Mouse (Mus musculus): ENCODE results near the gene Sema3a.

Gene Sema3a

DNA sequence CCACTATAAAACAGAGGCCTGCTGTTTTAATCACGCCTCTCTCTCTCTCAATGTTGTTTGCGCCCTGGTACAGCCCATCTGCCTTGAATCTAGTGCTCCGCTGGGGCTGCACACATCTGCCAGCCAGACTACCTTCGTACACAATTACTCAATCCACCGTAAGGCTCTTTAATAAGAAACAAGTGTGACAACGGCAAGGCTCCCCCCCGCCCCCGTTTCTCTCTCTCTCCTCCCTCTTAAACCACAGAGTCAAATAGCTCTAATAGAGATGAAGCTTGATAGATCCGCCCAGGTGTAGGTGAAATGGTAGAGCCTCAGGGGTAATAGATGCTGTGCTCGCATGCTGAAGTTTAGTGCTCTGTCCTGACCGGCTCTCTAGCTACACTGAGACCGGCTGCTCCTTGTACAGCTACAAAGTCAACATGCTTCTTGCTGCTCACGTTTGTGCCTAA is at the start of gene Sema3a:
Sema3a (plus strand) TSS at position 174 of the 452 bp plus-strand sequence.
- no peak for DNase-seq (ENCODE audit: low spot score)

DNA sequence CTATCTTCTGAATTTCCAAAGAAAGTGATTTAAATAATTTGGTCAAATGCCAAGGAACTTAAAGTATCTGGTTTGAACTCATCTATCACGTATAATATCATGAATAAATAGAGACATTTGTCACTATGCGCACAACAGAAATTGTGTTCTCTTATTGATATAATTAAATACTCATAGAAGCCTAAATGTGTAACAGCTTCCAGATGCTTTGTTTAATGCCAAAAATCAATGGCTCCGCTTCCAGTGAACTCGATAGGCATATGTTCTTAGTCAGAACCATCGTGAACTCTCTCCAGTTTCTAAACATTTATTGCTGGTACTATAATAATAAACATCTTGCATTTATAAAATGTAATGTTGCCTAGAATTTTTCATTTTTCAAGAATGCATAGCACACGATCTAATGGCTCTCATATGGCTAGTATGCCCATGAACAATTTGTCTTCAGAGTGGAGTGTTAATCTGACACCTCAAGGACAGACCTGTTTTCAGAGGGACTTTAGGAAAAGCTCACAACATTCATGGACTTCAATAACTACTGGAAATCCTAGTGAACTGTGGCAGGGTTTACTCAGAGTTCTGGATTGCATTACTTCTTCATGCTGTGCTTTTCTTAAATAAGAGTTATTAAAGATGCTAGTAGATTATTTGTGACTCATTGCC is 40.3 kb upstream of the Sema3a start:
- DNase-seq (ENCODE audit: low spot score): no peak

DNA sequence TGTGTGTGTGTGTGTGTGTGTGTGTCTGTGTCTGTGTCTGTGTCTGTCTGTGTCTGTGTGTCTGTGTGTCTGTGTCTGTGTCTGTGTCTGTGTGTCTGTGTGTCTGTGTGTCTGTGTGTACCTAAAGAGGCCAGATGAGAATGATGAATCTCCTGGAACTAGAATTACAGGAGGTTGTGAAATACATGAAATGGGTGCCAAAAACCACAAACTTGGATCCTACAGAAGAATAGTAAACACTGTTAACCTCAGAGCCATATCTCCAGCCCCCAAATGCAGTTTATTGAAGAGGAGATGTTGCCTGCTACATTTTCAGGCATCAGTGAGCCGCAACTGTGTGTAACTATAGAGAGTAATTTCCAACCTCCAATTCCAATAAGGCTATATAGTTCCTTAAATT is 34.8 kb upstream of the Sema3a start:
- no peak for DNase-seq (ENCODE audit: low spot score)

DNA sequence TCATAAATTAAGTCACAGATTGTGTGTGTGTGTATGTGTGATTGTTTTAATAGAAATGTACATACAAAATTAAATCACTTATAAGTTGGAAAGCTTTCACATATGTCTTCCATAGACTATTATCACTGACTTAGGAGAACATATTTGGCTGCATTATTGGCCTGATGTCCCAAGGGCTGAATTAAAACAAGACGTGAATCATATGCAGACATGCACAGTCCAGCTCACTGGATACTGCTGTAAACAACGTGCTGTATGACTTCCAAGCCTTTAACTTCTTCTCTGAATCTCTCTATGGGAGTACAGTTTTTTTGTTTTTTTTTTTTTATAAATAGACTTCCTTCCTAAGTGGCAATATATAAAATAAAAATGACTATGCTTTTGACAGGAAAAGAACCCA is 15.7 kb upstream of the Sema3a start:
- DNase-seq (ENCODE audit: low spot score): no peak

DNA sequence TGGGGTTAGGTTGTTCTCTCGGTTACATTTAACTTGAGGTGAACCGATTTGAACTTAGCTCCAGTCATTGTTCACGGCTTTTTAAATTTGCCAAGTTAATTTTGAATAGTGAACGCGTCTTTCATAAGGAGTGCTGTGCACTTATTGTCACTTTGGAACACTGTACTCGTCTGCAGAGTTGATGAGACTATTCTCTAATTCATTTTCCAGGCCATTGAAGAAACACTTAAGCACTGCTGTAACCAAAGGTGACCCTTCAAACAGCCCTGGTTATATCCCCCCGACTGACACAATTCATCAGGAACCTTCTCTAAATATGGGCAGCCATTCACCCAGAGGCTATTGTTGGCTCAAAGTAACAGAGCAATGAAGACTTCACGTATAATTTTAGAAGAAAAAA is 8.0 kb upstream of the Sema3a start:
- DNase-seq (ENCODE audit: low spot score): no peak

DNA sequence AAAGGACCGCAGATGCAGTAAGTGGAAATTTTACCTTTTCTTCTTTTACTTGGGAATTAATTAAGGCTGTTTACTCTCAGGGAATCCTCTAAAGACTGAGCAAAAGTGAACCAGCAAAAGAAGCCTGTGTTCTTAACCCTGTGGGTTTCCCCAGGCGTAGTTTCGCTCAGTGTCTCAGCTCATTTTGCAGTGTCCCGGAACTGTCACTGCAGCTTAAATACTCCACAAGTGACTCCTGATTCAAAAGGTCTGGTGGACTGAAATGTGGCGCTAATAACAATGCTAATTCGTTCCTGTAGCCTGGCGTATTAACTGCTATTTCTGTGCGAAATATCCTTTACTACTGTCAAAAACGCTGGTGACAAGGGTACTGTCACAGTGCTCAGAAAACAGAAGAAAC is 543 bp downstream of the Sema3a start:
- DNase-seq (ENCODE audit: low spot score): no peak

DNA sequence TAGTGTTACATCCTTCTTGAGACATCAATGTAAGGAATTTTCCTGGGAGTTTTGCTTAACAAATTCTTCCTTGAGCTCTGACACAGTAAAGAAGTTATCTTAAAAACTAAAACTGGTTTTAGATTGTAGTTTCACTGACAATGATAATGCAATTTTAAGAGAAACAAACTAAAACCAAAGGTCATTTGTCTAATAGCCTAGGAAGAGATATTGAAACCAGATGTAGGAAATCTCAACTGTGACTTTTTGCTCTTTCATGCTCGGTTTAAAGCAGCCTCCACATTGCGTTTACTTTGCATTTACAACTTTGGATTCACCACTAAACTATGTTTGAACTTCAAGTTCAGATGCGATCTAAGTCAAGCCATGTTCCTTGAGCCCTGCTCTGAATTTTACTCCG is 982 bp downstream of the Sema3a start:
- no peak for DNase-seq (ENCODE audit: low spot score)

DNA sequence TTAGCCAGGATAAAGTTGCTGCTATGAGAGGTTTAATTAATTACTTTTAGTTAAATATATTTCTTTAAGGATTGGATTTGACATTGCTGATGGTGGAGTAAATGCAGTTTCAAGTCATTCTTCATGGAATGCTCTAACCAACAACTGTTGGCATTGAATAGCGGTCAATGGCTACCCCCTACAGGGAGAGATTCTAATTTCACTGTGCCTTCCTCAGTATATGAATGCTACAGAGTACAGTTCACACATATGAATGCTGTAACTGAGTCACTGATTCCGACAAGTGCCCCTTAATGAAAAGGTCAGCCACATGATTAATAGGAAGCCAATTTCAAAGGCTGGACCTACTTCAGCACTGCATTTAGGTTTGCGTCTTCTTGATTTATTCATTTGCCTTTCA is 1.9 kb downstream of the Sema3a start:
- DNase-seq (ENCODE audit: low spot score): no peak

DNA sequence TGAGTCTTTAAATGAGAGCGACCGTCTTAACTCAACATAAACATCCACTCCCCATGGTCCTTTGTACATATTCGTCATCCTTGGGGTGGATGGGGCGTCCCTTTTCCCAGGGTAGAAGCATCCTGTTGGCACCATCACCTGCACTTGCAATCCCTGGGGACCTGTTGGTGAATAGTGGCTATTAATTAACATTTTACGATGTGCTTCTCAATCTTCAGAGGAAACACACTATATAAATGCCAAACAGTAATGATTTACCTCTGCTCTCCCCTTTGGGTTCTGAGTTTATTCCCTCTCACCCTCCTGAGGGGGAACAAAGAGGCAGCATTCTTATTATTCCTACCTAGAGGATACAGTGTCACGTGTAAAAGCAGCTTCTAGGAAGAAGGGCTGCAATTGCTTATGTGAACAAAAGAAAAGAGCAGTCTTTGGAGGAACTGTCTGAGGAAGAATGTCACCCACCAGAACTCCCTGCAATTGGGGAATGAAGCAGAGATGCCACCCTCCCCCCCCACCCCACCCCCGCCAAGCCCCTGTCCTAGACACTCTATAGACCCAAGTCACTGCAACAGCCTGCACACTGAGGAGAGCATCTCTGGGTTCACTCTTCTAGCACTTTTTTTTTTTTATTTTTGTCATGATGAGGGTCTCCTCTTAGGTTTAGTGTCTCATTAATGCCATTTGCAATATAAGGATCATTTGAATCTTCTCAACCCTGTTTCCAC is 19.7 kb downstream of the Sema3a start:
- no peak for DNase-seq (ENCODE audit: low spot score)

DNA sequence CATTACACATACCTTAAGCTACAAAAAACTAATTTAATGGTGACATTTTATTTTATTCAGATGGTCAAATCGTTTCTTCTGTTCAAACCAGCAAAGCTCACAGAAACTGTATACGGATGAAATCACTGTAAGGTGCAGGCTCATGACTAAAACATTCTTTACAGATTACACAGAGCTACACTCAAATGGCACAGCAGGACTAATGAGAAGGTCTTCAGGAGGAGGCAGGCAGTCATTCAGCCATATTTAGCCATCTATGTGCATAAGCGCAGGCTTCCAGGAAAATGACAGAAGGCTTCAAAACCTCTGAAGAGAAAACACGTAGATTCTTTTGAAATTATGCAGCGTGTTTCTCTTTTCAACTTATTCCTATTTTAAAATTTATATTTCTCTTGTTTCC is 24.7 kb downstream of the Sema3a start:
- DNase-seq (ENCODE audit: low spot score): no peak

DNA sequence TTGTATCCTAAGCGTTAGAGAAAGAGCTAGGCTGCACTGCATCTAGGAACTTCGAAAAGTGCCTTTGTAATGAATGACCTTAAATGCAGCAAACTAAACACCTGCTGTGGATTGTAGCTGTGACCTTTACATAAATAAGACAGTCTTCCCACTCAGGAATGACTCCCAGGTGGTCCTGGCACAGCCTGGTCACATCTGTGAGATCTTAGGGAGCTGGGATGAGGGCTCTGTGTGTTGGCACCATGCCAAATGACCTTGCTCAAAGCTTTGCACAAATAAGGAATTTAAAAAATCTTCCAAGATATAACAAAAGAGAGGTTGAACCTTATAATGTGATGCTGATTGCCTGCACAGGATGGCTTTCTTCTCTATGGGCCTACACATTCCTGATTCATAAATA is 25.8 kb downstream of the Sema3a start:
- DNase-seq (ENCODE audit: low spot score): no peak

DNA sequence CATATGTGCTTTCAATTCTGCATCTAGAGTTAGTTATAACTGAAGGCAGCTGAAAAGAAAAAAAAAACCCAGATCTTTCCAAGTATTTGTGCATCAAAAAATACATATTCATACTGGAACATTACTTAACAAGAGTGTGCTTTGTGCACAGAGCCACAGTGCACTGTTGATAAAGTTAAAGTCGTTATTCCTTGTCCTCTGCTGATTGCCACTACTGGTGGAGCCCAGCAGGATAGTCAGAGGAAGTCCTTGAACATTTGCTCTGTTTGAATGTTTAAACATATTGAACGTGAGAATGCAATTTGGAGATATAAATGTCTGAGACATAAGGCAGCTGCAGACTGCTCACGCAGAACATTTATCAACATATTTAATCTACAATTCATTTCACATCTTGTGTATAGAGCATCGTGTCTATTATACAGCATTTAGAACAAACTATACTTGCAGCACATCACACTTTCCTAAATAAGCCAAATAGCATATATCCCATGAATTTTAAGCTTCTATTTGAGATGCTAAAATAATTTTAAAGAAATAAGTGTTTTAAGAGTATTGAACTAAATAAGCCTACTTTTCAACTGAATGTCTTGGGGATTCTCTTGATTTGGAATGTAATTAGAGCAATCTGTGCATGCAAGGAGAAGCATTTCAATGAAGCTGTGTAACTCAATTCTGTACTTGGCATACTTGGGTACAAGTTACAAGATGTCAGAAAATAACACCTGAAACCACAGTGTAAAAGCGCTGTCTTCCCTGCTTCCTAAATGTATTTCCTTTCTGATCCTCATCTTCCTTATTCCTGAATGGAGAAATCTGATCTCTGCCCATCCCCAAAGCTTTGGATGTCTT is 32.8 kb downstream of the Sema3a start:
- DNase-seq (ENCODE audit: low spot score): no peak

DNA sequence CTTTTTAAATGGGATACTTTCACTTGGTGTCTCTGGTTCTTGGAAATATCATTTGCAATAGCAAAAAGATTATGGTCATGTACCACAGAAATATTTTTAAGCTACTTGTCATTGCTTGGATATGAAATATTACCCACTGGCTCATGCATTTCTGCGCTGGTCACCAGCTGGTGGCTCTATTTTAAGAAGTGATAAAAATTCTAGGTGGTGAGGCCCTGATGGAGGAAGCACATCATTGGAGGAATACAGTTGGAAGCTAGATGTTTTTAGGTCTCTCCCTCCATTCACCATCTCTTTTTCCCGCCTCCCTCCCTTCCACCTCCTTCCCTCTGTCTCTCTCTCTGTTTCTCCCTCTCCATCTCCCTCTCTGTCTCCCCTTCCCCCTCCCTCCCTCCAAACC is 57.0 kb downstream of the Sema3a start:
- DNase-seq (ENCODE audit: low spot score): no peak

DNA sequence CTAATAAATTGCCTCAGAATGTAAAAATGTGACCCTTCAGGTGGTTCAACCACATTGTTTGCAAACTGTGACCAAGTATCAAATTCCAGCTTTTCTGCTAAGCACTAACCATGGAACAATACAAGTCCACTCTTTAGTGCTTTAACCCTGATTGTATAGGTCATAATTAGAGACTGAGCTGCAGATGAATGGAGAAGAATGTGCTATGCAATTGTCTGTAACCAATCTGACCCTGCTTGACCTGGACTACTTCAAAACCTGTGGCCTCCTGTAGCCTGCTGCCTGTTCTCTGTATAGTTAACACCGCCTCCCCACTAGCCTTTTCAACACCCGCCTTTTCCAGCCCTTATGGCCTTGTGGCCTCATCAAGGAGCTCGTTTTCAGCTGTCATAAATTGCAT is 72.7 kb downstream of the Sema3a start:
- no peak for DNase-seq (ENCODE audit: low spot score)

DNA sequence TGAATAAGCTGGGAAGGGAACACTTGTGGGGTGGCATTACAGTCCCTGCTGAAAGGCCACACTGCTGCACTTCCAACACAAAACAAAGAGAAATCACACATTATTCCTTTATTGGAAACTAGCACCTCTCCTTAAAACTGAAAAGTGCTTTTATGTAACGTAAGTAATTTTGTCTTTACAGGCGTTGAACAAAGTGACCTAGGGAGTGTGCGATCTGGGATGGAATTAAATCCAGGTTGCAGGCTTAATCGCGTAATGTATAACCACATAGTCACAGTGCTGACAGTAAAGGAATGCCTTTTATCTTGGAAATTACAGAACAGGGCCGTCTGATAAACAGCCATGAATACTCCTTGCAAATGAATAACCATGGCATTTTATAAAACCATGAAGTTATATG is 74.5 kb downstream of the Sema3a start:
- no peak for DNase-seq (ENCODE audit: low spot score)

DNA sequence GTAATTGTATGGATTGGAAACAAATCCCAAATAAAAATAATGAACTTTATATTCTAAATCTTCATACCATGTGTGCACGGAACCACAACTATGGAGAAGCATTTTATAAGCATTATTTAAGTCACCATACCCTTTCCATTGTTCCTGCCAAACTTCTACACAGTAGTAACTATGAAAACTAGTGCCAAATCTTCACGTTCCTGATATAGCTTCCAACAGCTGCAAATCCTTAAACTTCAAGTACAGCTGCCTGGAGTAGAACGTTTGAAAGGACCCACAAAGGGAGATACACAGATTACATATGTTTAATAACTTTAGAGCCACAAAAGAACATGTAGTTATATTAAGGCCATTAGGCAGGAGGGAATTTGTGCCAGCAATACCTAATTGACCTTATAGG is 130.1 kb downstream of the Sema3a start:
- DNase-seq (ENCODE audit: low spot score): no peak

DNA sequence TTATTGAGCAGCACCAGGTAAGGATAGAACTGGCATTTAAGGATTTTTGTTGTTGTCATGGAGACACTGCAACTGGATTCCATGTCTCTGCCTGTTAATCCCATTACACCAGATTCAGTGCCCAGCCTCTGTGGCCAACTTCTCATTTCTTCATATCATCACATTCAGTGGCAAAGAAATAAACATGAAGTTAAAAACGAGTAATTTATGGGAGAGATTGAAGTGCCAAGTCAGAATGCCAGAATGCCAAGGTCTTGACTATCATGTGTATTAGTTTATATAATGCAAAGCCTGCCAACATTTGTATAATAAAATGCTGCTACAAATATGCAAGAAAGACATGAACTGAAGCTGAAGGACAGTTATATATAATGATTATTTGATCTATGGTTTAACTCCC is 131.1 kb downstream of the Sema3a start:
- DNase-seq (ENCODE audit: low spot score): no peak

DNA sequence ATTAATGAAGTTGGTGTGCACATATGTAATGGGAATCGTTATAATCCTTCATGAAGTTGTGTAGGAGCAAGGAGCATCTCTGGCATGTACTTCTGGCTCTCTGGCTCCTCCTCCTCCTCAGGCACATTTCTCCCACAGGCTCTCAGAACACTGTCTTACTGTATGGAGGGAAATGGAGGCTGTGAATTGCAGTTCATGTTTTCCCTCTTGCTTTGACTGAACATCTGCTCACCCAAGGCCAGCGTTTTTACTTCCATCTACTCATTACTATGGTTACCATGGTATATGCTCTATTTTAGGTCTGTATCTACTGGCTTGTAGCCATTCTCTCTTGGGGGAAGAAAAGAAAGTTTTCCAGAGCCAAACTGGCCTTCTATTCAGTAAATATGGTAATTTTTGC is 137.9 kb downstream of the Sema3a start:
- DNase-seq (ENCODE audit: low spot score): no peak

DNA sequence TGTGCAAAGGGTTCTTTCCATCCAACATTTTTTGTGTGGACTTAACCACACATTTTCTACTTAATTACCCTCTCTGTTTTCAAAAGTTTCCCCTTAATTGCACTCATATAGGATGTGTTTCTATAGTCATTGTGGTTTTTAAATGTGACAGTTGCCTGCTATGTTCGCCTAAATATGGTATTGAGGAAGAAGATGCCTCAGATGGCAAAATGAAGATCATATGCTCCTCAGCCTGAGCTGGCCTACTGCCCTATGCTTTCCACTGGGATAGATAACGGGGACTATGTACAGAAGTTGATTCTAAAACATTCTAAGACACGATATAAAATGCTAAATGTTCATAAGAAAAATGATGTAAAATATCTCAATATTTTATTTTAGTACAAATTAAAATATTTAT is 138.3 kb downstream of the Sema3a start:
- no peak for DNase-seq (ENCODE audit: low spot score)

DNA sequence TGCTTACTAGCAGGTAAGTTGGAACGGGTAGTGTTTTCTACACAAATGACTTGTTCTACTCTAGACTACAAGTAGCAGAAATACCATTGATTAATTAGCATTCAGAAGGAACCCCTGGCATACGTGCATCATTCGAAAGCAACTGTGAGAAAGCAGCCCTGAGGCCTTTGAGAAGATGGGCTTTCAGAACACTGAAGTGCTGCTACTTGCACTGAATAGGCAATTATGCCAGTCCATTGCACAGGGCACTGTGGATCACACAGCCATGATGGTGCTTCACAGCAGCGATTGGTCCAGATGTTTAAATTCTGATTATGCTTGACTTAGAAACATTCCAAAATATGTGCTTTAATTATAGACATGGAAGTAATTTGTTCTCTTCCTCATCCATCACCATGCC is 187.5 kb downstream of the Sema3a start:
- DNase-seq (ENCODE audit: low spot score): no peak

DNA sequence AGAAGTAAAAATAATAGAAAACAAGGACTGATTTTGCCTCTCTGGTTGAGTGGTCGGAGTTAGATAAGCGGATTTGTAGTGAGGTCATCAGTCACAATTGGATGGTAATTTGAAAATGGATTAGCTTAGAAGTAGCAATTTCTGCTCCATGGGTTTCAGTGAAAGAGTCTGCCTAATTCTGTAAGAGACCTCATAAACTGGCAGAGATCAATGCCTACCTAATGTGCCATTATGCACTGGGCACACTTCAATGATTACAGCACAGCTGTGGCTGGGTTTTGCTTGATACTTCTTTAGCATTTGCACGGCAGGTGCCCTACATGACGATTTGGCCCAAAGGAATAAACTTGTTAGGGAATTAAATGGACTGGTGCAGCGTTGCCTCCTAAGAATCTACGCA is 188.8 kb downstream of the Sema3a start:
- no peak for DNase-seq (ENCODE audit: low spot score)

DNA sequence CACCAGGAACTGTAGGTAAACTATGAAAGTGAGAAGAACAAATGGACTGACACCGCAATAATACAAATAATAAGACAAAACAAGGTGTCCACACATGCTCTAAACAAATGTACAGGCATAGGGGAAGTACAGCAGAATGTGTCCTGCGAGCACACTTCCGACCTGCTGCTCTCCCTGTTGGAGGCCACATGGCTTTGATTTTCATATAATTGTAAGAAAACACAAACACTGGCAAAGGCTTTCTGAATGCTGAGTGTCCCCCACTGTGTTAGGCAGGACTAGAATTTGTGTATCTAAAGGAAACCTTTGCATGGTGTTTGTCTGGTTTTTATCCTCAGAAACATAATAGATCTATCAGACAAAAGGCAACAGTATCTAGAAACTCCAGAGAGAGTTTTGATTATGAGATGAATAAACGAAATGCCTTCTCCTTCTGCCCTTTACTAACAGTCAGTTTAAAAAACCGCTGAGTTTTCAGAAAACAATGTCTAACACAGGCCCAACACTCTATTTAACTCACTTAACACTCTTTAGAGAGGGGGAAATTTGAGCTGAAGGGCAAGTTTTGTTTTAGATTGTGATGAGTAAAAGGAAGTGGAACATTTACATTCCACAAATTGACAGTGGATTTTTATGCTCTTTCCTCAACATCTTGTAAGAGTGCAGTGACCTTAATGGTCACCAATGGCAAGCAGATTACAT is 193.7 kb downstream of the Sema3a start:
- no peak for DNase-seq (ENCODE audit: low spot score)

All from ovary, postnatal 10 days (tissue).